Mouse (Mus musculus) liver, embryonic 13.5 days (tissue): ENCODE data around the gene Ppp1r13l. TPM values are rescaled to one million over a fixed set of nuclear protein-coding genes. Genes with fewer than 3 reads are reported as not detected.

Experiments used
- ATAC-seq: fragments of 200-750 bp; cut with Nextera tagmentation; 2 replicates; pipeline ENCODE4 v1.8.0; 2017; ENCODE audit warnings: low read depth, mild to moderate bottlenecking, moderate number of reproducible peaks, moderate library complexity
- DNase-seq: peaks from one replicate; pipeline ENCODE4 v3.0.0; 2022
- H3K27ac ChIP-seq: fragments of 300-500 bp; sonication (generic); 2 replicates; pipeline ENCODE4 v1.5.1; 2015; ENCODE audit warnings: moderate library complexity, mild to moderate bottlenecking, inconsistent platforms
- H3K27me3 ChIP-seq: fragments of 300-500 bp; sonication (generic); 2 replicates; pipeline ENCODE4 v1.6.1; 2015; ENCODE audit warnings: mild to moderate bottlenecking, inconsistent platforms
- H3K36me3 ChIP-seq: fragments of 300-500 bp; sonication (generic); 2 replicates; pipeline ENCODE4 v1.6.1; 2015; ENCODE audit warnings: mild to moderate bottlenecking, inconsistent platforms
- H3K4me1 ChIP-seq: fragments of 300-500 bp; sonication (generic); replicated peaks from 2 replicates; pipeline ENCODE4 v1.6.1; 2015; ENCODE audit warnings: inconsistent platforms
- H3K4me2 ChIP-seq: fragments of 300-500 bp; sonication (generic); 2 replicates; pipeline ENCODE4 v1.6.1; 2015; ENCODE audit warnings: inconsistent platforms, mild to moderate bottlenecking, moderate library complexity
- H3K4me3 ChIP-seq: fragments of 300-500 bp; sonication (generic); replicated peaks from 2 replicates; pipeline ENCODE4 v1.5.1; 2015; ENCODE audit warnings: mild to moderate bottlenecking, inconsistent platforms
- H3K9ac ChIP-seq: fragments of 300-500 bp; sonication (generic); 2 replicates; pipeline ENCODE4 v1.6.1; 2015; ENCODE audit warnings: mild to moderate bottlenecking, inconsistent platforms
- H3K9me3 ChIP-seq: fragments of 300-500 bp; sonication (generic); replicated peaks from 2 replicates; pipeline ENCODE4 v1.6.1; 2016; ENCODE audit warnings: inconsistent platforms
- WGBS: fragments of 180-500 bp; shearing (Covaris S2); methylation state at CpG from one replicate; pipeline ENCODE4 v1.1.7; 2015; ENCODE audit not compliant: insufficient replicate concordance; 5-methylcytosine and 5-hydroxymethylcytosine counted together
- polyA plus RNA-seq: library from polyadenylated mRNA; unstranded; fragments of >200 nt; fragmentation: Nextera tagmentation; extraction: Ambion mirVana; gene quantifications from 2 replicates; pipeline ENCODE4 v1.2.1, GENCODE M21; 2015

Gene Ppp1r13l
- polyA plus RNA-seq, 1 experiment from 2014 or later = 1.1 TPM

DNA sequence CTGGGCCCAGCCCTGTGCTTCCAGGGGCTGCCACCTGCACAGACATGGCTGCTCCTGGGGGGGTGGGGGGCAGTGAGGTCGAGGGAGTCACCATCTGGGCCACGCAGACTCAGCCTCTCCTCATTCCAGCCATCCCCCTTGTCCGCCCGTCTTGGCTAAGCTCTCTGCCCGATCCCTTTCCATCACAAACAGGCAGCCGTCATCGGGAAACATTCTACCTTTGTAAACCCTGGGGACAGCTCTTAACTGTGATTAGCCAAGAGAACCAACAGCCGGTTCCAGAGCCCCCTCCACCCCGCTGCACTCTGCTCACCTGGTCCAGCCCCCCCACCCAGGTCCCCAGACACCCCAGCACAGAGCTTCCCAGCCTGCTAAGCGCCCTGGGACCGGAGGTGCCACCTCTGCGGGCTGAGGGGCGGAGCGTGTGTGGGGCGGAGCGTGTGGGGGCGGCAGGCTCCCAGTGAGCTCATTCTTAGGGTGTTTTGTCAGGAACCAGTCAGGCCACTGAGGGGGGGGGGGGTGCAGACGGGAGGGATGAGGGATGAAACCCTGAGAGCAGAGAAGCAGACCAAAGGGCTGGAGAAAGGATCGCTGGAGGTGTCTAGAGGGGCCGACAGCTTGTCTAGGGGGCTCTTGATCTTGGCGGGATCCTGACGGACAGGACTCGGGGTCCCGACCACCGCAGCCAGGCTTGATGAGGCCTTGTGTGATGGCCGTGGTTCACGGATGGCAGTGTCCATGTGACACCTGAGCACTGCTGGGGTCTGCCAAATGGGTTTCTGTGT lies 40.1 kb downstream of the Ppp1r13l start:
- WGBS = 9% methylated on average over 27 of the region's 27 CpGs
- peaks cover 8% of the 10 kb centered on the region for H3K9me3 ChIP-seq
- peak overlapping the region; percentile 55 for H3K4me2 ChIP-seq
- DNase-seq (peak; percentile 28), ATAC-seq (no peak)
- peak overlapping the region; percentile 13; the same call in 1 of the 2 replicates for H3K9ac ChIP-seq
- H3K27ac ChIP-seq = no peak overlapping the region
- H3K4me1 ChIP-seq = peaks cover 22% of the 10 kb centered on the region
- H3K27me3 ChIP-seq = peaks cover 66% of the 10 kb centered on the region
- peaks cover 11% of the 10 kb centered on the region for H3K36me3 ChIP-seq
- H3K4me3 ChIP-seq = peak overlapping the region; percentile 22

DNA sequence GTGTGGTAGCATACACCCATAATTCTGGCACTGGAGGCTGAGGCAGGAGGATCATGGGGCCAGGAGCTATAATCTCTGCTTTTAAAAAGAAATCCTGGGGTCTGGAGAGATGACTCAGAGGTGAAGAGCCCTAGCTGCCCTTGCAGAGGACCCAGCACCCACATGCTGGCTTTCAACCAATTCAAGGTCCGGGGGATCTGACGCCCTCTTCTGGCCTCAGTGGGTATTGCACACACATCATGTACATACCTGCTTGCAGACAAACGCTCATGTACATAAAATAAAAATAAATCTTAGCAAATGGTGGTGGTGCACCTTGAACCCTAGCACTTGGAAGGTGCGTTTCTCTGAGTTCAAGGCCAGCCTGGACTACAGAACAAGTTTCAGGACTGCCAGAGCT lies 41.4 kb downstream of the Ppp1r13l start:
- ATAC-seq = no peak
- peaks cover 8% of the 10 kb centered on the region for H3K9me3 ChIP-seq
- H3K4me1 ChIP-seq = peaks cover 27% of the 10 kb centered on the region
- 68% methylated on average over 4 of the region's 4 CpGs for WGBS
- H3K4me2 ChIP-seq = no peak overlapping the region
- peaks cover 72% of the 10 kb centered on the region for H3K27me3 ChIP-seq
- H3K9ac ChIP-seq = no peak overlapping the region
- H3K27ac ChIP-seq = no peak overlapping the region
- no peak for DNase-seq
- no peak overlapping the region for H3K4me3 ChIP-seq
- no peaks in the 10 kb centered on the region for H3K36me3 ChIP-seq

DNA sequence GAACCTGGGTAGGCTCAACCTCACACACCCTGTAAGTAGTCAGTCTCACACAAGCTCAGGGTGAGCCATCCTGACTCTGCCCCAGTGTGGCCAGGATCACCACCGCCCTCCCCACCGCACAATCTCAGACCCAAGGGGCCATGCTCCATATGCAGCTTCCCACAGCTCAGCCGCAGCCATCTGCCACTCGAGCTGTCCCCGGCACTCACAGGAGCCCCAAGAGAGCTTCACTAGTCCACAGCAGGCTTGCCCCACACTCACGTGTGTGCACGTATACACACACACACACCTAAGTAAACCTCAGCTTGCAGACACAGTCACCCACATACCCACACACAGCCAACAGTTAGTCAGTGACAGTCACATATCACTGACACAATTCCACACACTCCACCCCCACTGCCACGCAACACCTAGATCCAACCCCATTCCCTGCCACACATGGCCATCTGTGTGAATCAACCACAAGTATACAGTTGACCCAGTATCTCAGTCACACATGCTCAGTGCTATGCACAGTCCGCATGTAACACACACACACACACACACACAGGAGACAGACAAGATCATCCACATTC lies 43.1 kb downstream of the Ppp1r13l start:
- Histone ChIP-seq H3K9me3 (peaks cover 8% of the 10 kb centered on the region), H3K27me3 (peaks cover 79% of the 10 kb centered on the region), H3K4me3 (no peak overlapping the region), H3K9ac (no peak overlapping the region), H3K4me2 (no peak overlapping the region), H3K4me1 (peaks cover 28% of the 10 kb centered on the region), H3K27ac (no peak overlapping the region), H3K36me3 (no peaks in the 10 kb centered on the region)
- ATAC-seq (no peak), DNase-seq (no peak)
- 75% methylated on average over 9 of the region's 9 CpGs for WGBS

DNA sequence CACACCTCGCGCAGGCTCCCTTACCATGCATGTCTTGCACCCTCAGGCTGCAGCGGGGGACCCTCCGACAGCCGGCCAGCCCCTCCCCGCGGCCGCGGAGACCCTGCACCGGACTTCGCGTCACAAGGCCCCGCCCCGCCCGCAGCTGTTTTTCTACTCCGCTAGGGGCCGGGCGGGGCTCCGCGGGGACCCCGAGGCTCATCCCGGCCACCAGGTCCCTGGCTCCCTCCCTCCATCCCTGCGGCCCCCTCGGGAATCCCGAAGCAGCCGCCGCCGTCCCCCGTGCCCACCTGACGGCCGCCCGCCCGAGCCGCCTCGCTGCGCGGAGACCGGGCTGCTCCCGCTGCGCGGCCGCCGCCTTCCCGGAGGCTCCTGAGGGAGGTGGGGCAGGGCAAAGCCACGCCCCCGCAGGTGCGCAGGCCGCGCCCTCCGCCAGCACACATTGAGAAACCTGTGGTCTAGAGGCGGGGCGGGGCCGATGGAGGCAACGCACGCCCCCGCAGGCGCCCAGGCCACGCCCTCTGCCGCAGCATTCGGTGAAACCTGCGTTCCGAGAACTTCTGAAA lies 44.3 kb downstream of the Ppp1r13l start, which contains the start of gene Klc3:
Gene Klc3 (minus strand): TSS at position 374 of the 566 bp plus-strand sequence.
- WGBS = 1% methylated on average over 60 of the region's 62 CpGs
- DNase-seq (peak; percentile 71), ATAC-seq (peak; percentile 69)
- H3K9ac ChIP-seq = peak within 1 kb of the TSS; percentile 64
- H3K27ac ChIP-seq = no peak within 1 kb of the TSS
- H3K4me2 ChIP-seq = peak within 1 kb of the TSS; percentile 93
- H3K36me3 ChIP-seq = no peaks in the 10 kb centered on the region
- H3K27me3 ChIP-seq = peaks cover 74% of the 10 kb centered on the region
- H3K9me3 ChIP-seq = peaks cover 8% of the 10 kb centered on the region
- H3K4me1 ChIP-seq = peaks cover 28% of the 10 kb centered on the region
- H3K4me3 ChIP-seq = peak within 1 kb of the TSS; percentile 64

DNA sequence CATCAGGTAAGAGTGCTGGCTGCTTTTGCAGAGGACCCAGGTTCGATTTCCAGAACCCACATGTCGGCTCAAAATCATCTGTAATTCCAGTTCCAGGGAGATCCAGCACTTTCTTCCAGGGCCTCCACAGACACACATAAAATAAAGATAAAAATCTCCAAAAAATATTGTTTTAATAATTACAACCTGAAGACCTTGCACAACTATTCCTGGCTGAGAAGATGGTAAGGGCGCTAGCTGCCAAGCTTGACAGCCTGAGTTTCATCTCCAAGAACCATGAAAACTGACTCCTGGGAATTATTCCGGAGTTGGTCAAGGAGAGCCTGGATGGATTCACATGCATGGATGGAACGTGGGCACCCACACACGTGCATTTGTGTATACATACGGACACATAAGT lies 44.9 kb downstream of the Ppp1r13l start, which contains the start of gene Ckm:
Gene Ckm (plus strand): TSS at position 301 of the 400 bp plus-strand sequence.
- no peaks in the 10 kb centered on the region for H3K36me3 ChIP-seq
- H3K9ac ChIP-seq = peak within 1 kb of the TSS; percentile 64
- DNase-seq (no peak), ATAC-seq (no peak)
- H3K4me3 ChIP-seq = peak within 1 kb of the TSS; percentile 64
- peak within 1 kb of the TSS; percentile 93 for H3K4me2 ChIP-seq
- no peak within 1 kb of the TSS for H3K27ac ChIP-seq
- WGBS = 43% methylated on average over 7 of the region's 7 CpGs
- H3K27me3 ChIP-seq = peaks cover 68% of the 10 kb centered on the region
- H3K9me3 ChIP-seq = peaks cover 8% of the 10 kb centered on the region
- peaks cover 23% of the 10 kb centered on the region for H3K4me1 ChIP-seq

DNA sequence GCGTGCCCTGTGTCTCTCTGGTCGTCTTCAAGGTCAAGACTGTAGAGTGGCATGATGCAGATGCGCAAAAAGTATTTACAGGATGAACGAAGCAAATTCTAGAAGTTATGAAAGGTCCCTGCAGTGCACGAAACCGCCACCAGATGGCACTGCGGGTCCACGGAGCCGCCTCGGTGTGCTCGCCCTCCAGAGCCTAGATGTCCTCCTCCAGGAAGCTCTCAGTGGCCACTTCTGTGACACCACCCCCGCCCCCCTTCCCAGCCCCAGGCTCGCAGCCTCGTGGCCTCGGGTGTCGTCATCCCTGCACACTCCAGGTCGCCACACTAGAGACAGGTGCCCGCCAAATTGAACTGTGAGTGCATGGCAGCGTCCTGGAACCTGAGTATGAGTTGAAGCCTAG lies 45.9 kb downstream of the Ppp1r13l start:
- peak overlapping the region; percentile 36 for H3K4me2 ChIP-seq
- whole genome bisulfite sequencing = 3% methylated on average over 19 of the region's 19 CpGs
- H3K36me3 ChIP-seq = no peaks in the 10 kb centered on the region
- H3K4me1 ChIP-seq = peaks cover 19% of the 10 kb centered on the region
- peaks cover 59% of the 10 kb centered on the region for H3K27me3 ChIP-seq
- ATAC-seq (peak; percentile 52), DNase-seq (peak; percentile 66)
- no peak overlapping the region for H3K4me3 ChIP-seq
- H3K27ac ChIP-seq = no peak overlapping the region
- peak overlapping the region; percentile 44; the same call in 1 of the 2 replicates for H3K9ac ChIP-seq
- peaks cover 8% of the 10 kb centered on the region for H3K9me3 ChIP-seq

DNA sequence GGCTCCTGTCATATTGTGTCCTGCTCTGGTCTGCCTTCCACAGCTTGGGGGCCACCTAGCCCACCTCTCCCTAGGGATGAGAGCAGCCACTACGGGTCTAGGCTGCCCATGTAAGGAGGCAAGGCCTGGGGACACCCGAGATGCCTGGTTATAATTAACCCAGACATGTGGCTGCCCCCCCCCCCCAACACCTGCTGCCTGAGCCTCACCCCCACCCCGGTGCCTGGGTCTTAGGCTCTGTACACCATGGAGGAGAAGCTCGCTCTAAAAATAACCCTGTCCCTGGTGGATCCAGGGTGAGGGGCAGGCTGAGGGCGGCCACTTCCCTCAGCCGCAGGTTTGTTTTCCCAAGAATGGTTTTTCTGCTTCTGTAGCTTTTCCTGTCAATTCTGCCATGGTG lies 50.2 kb downstream of the Ppp1r13l start:
- Histone ChIP-seq H3K4me2 (no peak overlapping the region), H3K9me3 (0 out of 2 replicates have a peak, but pooled peaks cover 4% of the 10 kb centered on the region), H3K4me1 (peaks cover 6% of the 10 kb centered on the region), H3K36me3 (no peaks in the 10 kb centered on the region), H3K27me3 (peaks cover 23% of the 10 kb centered on the region), H3K9ac (no peak overlapping the region), H3K27ac (no peak overlapping the region), H3K4me3 (no peak overlapping the region)
- WGBS = 50% methylated on average over 6 of the region's 6 CpGs
- DNase-seq (no peak), ATAC-seq (no peak)

DNA sequence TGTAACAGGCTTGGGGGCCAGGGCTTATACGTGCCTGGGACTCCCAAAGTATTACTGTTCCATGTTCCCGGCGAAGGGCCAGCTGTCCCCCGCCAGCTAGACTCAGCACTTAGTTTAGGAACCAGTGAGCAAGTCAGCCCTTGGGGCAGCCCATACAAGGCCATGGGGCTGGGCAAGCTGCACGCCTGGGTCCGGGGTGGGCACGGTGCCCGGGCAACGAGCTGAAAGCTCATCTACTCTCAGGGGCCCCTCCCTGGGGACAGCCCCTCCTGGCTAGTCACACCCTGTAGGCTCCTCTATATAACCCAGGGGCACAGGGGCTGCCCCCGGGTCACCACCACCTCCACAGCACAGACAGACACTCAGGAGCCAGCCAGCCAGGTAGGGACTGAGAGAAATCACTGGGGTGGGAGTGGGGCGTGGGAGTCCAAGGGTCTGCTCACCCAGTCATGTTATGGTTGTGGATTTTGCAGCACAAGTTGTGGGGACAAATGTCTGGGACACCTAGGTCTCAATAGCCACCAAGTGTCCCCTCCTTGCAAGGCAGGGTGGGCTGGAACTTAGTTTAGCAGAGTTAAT lies 51.3 kb downstream of the Ppp1r13l start:
- Histone ChIP-seq H3K4me1 (peaks cover 1% of the 10 kb centered on the region), H3K27ac (no peak overlapping the region), H3K27me3 (peaks cover 29% of the 10 kb centered on the region), H3K4me3 (no peak overlapping the region), H3K4me2 (no peak overlapping the region), H3K36me3 (no peaks in the 10 kb centered on the region), H3K9me3 (0 out of 2 replicates have a peak, but pooled peaks cover 4% of the 10 kb centered on the region), H3K9ac (no peak overlapping the region)
- 70% methylated on average over 11 of the region's 11 CpGs for WGBS
- no peak for ATAC-seq
- DNase-seq = no peak

DNA sequence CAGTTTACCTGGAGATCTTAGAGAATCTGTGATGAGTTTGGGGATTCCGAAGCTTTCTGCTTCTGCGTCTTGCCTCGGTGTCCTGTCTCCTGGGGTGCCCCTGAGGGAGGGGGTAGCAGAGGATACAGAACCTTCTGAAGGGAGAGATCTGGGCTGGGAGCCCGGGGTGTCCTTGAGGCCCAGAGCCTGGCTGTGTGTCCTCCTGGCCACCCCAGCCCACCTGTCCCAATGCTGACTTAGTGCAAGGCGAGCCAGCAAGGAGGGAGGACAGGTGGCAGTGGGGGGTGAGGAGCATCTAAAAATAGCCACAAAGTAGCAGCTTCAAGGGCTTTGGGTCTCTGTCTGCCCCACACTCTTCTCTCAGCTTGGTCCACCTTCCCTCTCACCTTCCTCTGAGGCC lies 52.2 kb downstream of the Ppp1r13l start:
- no peaks in the 10 kb centered on the region for H3K4me1 ChIP-seq
- H3K4me3 ChIP-seq = no peak overlapping the region
- no peak for ATAC-seq
- 0 out of 2 replicates have a peak, but pooled peaks cover 4% of the 10 kb centered on the region for H3K9me3 ChIP-seq
- DNase-seq = no peak
- H3K27me3 ChIP-seq = peaks cover 33% of the 10 kb centered on the region
- no peak overlapping the region for H3K9ac ChIP-seq
- no peak overlapping the region for H3K4me2 ChIP-seq
- H3K36me3 ChIP-seq = no peaks in the 10 kb centered on the region
- no peak overlapping the region for H3K27ac ChIP-seq
- WGBS = 61% methylated on average over 5 of the region's 5 CpGs

DNA sequence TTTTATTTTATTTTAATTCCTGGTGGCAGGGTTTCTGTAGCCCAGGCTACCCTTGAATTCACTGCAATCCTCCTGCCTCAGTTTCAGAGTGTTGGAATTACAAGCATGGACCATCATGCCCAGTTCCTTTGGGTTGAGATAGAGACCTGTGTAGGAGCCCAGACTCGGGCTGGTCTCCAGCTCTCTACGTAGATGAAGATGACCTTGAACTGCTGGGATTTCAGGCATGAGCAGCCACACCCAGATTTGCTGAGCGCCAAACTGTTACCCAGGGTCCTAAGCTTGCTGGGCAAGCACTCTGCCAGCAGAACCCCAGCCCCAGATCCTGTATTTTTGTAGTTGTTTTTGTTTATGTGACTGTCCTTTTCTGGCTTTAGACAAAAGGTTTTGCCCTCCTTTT lies 54.0 kb downstream of the Ppp1r13l start:
- H3K9me3 ChIP-seq = 0 out of 2 replicates have a peak, but pooled peaks cover 4% of the 10 kb centered on the region
- peaks cover 45% of the 10 kb centered on the region for H3K27me3 ChIP-seq
- WGBS = 59% methylated on average over 3 of the region's 3 CpGs
- no peaks in the 10 kb centered on the region for H3K36me3 ChIP-seq
- no peak overlapping the region for H3K4me2 ChIP-seq
- DNase-seq (no peak), ATAC-seq (no peak)
- H3K4me1 ChIP-seq = no peaks in the 10 kb centered on the region
- H3K4me3 ChIP-seq = no peak overlapping the region
- no peak overlapping the region for H3K27ac ChIP-seq
- no peak overlapping the region for H3K9ac ChIP-seq

DNA sequence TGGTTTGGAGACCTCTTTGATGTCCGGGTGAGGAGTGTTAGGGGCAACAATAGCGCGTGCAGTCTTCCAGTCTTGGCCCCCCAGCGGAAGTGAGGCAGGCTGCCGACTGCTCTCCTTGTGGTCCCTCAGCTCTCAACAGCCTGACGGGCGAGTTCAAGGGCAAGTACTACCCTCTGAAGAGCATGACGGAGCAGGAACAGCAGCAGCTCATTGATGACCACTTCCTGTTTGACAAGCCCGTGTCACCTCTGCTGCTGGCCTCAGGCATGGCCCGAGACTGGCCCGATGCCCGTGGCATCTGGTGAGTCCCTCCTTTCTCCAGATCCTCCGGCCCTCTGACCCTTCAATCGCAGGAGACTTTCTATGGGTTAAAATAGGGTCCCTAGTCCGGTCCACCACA lies 57.0 kb downstream of the Ppp1r13l start:
- no peaks in the 10 kb centered on the region for H3K36me3 ChIP-seq
- DNase-seq (no peak), ATAC-seq (no peak)
- peaks cover 18% of the 10 kb centered on the region for H3K4me1 ChIP-seq
- 47% methylated on average over 15 of the region's 15 CpGs for WGBS
- H3K4me3 ChIP-seq = no peak overlapping the region
- no peak overlapping the region for H3K9ac ChIP-seq
- H3K4me2 ChIP-seq = no peak overlapping the region
- H3K9me3 ChIP-seq = 0 out of 2 replicates have a peak, but pooled peaks cover 4% of the 10 kb centered on the region
- H3K27me3 ChIP-seq = peaks cover 76% of the 10 kb centered on the region
- H3K27ac ChIP-seq = no peak overlapping the region
